Mouse (Mus musculus) midbrain, embryonic 12.5 days (tissue): ENCODE results near the gene Trim34b. TPM values are rescaled to one million over a fixed set of nuclear protein-coding genes. Genes with fewer than 3 reads are reported as not detected.
"Not testable (repeated sequence)": the region's sequence is repeated elsewhere in the genome, so short reads cannot be mapped to it uniquely, and the experiment has no call there.

Experiments
- ATAC-seq: fragments of 200-750 bp; cut with Nextera tagmentation; 2 replicates; pipeline ENCODE4 v1.8.0; 2017; ENCODE audit warnings: low read depth, moderate TSS enrichment, moderate library complexity; ENCODE audit not compliant: low FRiP score
- H3K27ac ChIP-seq: fragments of 300-500 bp; sonication (generic); replicated peaks from 2 replicates; pipeline ENCODE4 v1.5.1; 2016; ENCODE audit warnings: mild to moderate bottlenecking
- H3K27me3 ChIP-seq: fragments of 300-500 bp; sonication (generic); 2 replicates; pipeline ENCODE4 v1.6.1; 2016; ENCODE audit warnings: mild to moderate bottlenecking
- H3K36me3 ChIP-seq: fragments of 300-500 bp; sonication (generic); 2 replicates; pipeline ENCODE4 v1.6.1; 2016
- H3K4me1 ChIP-seq: fragments of 300-500 bp; sonication (generic); 2 replicates; pipeline ENCODE4 v1.6.1; 2016
- H3K4me2 ChIP-seq: fragments of 300-500 bp; sonication (generic); replicated peaks from 2 replicates; pipeline ENCODE4 v1.6.1; 2016; ENCODE audit warnings: mild to moderate bottlenecking, moderate library complexity
- H3K4me3 ChIP-seq: fragments of 300-500 bp; sonication (generic); 2 replicates; pipeline ENCODE4 v1.5.1; 2016; ENCODE audit warnings: mild to moderate bottlenecking
- H3K9ac ChIP-seq: fragments of 300-500 bp; sonication (generic); replicated peaks from 2 replicates; pipeline ENCODE4 v1.6.1; 2016; ENCODE audit warnings: mild to moderate bottlenecking, moderate library complexity
- H3K9me3 ChIP-seq: fragments of 300-500 bp; sonication (generic); 2 replicates; pipeline ENCODE4 v1.6.1; 2016; ENCODE audit warnings: mild to moderate bottlenecking
- WGBS: fragments of 180-500 bp; shearing (Covaris S2); methylation state at CpG from one replicate; pipeline ENCODE4 v1.1.7; 2016; 5-methylcytosine and 5-hydroxymethylcytosine counted together
- polyA plus RNA-seq: library from polyadenylated mRNA; unstranded; fragments of >200 nt; fragmentation: Nextera tagmentation; extraction: Ambion mirVana; gene quantifications from 2 replicates; pipeline ENCODE4 v1.2.1, GENCODE M21; 2016

Gene Trim34b
- polyA plus RNA-seq = not detected in 2 replicates

GRCm38 (mm10) chr7:104329171-104329570 lies at the start of gene Trim34b:
Gene Trim34b, plus strand, starts transcription at chr7:104329471.
- not testable (repeated sequence) for H3K4me2 ChIP-seq, H3K36me3 ChIP-seq, ATAC-seq, H3K4me1 ChIP-seq, H3K9ac ChIP-seq, H3K4me3 ChIP-seq, H3K9me3 ChIP-seq, H3K27me3 ChIP-seq, H3K27ac ChIP-seq
- WGBS = 95% methylated on average over 2 of the region's 2 CpGs

- not testable (repeated sequence) for H3K27ac ChIP-seq, H3K4me2 ChIP-seq, H3K4me1 ChIP-seq, H3K4me3 ChIP-seq, H3K9me3 ChIP-seq, H3K36me3 ChIP-seq, ATAC-seq, H3K9ac ChIP-seq, H3K27me3 ChIP-seq
- WGBS = 39% methylated on average over 14 of the region's 14 CpGs
Observed at GRCm38 (mm10) chr7:104287576-104288443, 41.5 kb upstream of the Trim34b start, which contains the start of gene Trim5. Gene Trim5, minus strand, starts transcription at chr7:104288094.

GRCm38 (mm10) chr7:104290641-104291040 lies 38.6 kb upstream of the Trim34b start:
- Histone ChIP-seq H3K4me3 (no peak overlapping the region), H3K4me1 (no peaks in the 10 kb centered on the region), H3K36me3 (no peaks in the 10 kb centered on the region), H3K27me3 (no peaks in the 10 kb centered on the region), H3K27ac (no peak overlapping the region), H3K9ac (no peak overlapping the region), H3K9me3 (no peaks in the 10 kb centered on the region), H3K4me2 (no peak overlapping the region)
- no peak for ATAC-seq
- 98% methylated on average over 1 of the region's 1 CpGs for WGBS

DNA sequence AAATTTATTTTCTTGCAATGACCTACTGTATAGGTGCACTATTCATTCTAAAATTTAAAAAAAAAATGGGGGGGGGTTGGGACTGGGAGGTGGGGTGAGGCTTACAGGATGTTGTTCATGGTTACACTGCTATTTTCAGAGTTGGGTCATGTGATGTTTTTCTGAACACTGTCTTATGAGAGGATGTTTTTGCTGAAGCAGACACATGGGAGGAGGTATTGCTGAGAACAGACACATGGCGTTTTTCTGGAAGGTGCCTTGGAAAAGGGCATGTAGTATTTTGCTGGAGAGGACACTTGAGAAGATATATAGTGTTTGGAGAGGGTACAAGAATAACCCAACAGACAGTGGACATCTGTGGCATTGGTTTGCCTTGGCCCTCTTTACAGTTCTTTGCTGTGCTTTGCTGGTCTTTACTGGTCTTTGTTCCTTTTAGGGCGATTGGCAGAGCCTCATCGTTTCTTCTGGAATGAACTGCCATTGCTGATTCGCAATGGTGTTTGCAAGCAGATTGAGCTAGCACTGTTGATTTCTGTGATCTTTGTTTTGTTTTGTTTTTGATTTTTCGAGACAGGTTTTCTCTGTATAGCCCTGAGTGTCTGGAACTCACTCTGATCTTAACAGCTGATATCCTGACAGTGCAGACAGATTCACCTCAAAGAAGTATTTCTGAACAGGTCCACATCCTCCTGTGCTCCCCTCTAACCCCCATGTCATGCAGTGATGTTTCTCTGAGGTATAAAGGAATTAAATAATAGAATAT lies 37.5 kb upstream of the Trim34b start:
- no peaks in the 10 kb centered on the region for H3K27me3 ChIP-seq
- no peaks in the 10 kb centered on the region for H3K36me3 ChIP-seq
- H3K4me1 ChIP-seq = no peaks in the 10 kb centered on the region
- no peak overlapping the region for H3K9ac ChIP-seq
- ATAC-seq = no peak
- H3K4me2 ChIP-seq = no peak overlapping the region
- no peaks in the 10 kb centered on the region for H3K9me3 ChIP-seq
- WGBS = 88% methylated on average over 5 of the region's 5 CpGs
- H3K4me3 ChIP-seq = no peak overlapping the region
- H3K27ac ChIP-seq = no peak overlapping the region

DNA sequence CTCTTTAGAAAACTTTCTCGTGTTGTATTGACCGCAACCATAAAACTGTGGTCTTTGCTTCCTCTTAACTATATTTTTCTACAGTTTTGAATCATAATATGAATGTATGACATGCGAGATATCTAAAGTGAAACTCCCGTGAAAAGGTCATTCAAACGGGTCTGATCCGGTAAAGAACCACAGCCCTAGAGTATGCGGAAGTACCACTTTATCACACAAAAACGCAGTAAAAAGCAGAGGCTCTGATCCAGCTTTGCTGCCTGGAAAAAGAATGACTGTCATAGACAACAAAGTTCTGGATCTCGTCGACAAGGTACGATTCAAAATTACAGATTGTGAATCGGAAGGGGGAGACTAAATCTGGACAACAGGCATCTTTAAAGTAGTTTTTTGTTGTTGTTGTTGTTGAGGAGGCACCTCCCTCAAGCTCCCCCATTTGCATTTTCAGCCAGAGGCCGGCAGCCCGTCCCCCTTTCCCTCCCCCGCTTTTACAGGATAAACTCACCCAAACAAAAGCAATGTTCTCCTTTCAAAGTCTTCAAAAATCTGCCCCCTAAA lies 14.4 kb upstream of the Trim34b start:
- no peak overlapping the region for H3K9ac ChIP-seq
- no peak for ATAC-seq
- H3K36me3 ChIP-seq = no peaks in the 10 kb centered on the region
- H3K4me3 ChIP-seq = peak overlapping the region; percentile 13
- no peaks in the 10 kb centered on the region for H3K27me3 ChIP-seq
- no peaks in the 10 kb centered on the region for H3K9me3 ChIP-seq
- H3K4me1 ChIP-seq = no peaks in the 10 kb centered on the region
- H3K27ac ChIP-seq = no peak overlapping the region
- 17% methylated on average over 15 of the region's 15 CpGs for WGBS
- H3K4me2 ChIP-seq = peak overlapping the region; percentile 35

DNA sequence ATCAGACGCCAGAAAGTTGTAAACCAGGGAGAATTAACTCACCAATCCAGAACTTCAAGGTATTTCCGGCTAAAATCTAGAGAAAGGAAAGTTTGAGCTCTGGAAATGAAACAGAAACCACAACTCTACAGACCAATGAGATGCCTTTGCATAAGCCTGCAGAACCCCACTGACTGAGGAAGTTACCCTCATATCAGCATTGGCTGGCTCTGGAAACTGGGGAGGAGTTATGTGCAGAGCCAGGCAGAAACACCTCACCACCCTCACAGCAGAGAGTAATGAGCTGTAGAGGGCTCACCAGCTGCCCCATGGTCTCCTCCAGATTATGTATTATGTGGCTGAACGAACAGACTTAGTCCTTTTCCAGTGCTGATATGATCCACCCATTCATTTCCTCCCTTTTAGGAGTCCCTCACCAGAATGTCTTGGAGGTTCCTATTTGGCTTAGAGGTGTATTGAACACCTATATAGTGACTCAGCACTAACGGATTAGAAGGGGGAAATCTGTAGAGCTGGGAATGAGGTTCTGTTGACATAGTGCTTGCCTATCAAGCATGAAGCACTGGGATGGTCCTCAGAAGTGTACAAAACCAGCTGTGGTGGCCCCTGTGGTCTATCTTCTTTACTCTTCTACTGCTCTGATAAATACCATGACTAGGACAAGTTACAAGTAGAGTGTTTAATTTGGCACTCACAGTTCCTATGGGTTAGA lies 13.7 kb upstream of the Trim34b start, which contains the start of gene Trim12a:
Trim12a (minus strand) TSS at position 98 of the 712 bp plus-strand sequence.
- Histone ChIP-seq H3K4me2 (peak within 1 kb of the TSS; percentile 35), H3K4me3 (peak within 1 kb of the TSS; percentile 13)
- H3K9ac ChIP-seq, H3K4me1 ChIP-seq, H3K27ac ChIP-seq, H3K27me3 ChIP-seq, H3K36me3 ChIP-seq, H3K9me3 ChIP-seq: not testable (repeated sequence)
- peak; percentile 62; the same call in 1 of the 2 replicates for ATAC-seq
- WGBS = 29% methylated on average over 4 of the region's 4 CpGs

DNA sequence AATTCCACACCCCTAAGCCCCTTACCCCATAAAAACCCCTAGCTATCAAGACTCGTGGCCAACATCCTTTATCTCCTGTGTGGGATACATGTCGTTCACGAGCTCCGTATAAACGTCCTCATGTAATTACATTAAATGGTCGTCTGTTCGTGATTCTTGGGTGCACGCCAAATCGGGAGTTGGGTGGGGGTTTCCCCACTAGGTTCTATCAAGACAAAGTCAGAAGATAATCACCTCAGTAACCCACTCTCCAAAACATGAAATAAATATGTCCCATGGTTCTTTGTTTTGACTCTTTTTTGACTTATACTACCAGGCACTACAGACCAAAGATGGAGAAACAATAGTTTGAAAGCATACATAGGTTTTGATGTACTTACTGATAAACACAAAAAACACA lies 7.2 kb upstream of the Trim34b start:
- Histone ChIP-seq H3K9ac (no peak overlapping the region), H3K4me2 (no peak overlapping the region), H3K9me3 (no peaks in the 10 kb centered on the region), H3K4me1 (no peaks in the 10 kb centered on the region), H3K27me3 (no peaks in the 10 kb centered on the region), H3K36me3 (no peaks in the 10 kb centered on the region), H3K27ac (no peak overlapping the region), H3K4me3 (no peak overlapping the region)
- 91% methylated on average over 9 of the region's 9 CpGs for WGBS
- no peak for ATAC-seq

DNA sequence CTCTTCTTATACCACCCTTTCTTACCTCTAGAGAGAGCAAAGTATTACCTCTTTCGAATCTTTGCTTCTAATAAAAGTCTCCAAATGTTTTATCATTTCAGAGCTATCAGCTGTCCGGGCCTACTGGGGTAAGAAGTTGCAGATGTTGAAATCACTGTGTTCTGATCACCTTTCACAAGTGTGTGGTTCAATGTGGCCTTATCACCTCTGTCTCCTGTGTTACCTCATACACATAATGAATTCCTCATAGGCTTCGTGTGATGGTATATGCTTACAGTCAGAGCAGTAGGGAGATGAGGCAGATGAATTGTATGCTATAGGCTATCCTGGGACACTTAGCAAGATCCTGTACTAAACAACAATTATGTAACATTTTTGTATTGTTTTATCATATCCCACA lies 6.3 kb downstream of the Trim34b start:
- H3K9me3 ChIP-seq, H3K27me3 ChIP-seq, H3K4me2 ChIP-seq, H3K4me3 ChIP-seq, ATAC-seq, H3K27ac ChIP-seq, H3K4me1 ChIP-seq, H3K36me3 ChIP-seq, H3K9ac ChIP-seq: not testable (repeated sequence)
- WGBS = 88% methylated on average over 3 of the region's 3 CpGs

DNA sequence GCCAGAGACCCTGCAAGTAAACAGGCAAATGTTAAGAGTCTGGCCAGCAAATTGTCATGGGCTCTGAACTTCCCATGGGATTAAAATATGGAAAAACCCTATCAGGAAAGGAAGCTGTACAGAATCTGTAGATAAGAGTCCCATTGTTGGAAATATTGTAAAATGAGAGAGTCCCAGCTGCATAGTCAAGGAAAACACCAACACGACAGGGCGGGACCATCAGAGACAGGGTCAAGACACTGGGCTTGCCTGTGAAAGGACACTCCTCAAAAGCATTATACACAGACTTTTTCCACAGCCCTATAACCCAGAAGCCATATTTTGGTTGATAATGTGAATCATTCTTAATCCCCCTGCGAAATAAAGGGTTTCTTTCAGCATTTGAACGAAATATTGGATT lies 11.5 kb downstream of the Trim34b start:
- ATAC-seq, H3K27me3 ChIP-seq, H3K27ac ChIP-seq, H3K9me3 ChIP-seq, H3K4me3 ChIP-seq, H3K36me3 ChIP-seq, H3K4me2 ChIP-seq, H3K4me1 ChIP-seq, H3K9ac ChIP-seq: not testable (repeated sequence)
- 83% methylated on average over 4 of the region's 4 CpGs for WGBS

GRCm38 (mm10) chr7:104348043-104348442 lies 18.8 kb downstream of the Trim34b start:
- not testable (repeated sequence) for H3K9me3 ChIP-seq, ATAC-seq, H3K4me2 ChIP-seq, H3K27me3 ChIP-seq, H3K4me1 ChIP-seq, H3K36me3 ChIP-seq, H3K9ac ChIP-seq, H3K27ac ChIP-seq, H3K4me3 ChIP-seq
- 87% methylated on average over 4 of the region's 4 CpGs for WGBS

DNA sequence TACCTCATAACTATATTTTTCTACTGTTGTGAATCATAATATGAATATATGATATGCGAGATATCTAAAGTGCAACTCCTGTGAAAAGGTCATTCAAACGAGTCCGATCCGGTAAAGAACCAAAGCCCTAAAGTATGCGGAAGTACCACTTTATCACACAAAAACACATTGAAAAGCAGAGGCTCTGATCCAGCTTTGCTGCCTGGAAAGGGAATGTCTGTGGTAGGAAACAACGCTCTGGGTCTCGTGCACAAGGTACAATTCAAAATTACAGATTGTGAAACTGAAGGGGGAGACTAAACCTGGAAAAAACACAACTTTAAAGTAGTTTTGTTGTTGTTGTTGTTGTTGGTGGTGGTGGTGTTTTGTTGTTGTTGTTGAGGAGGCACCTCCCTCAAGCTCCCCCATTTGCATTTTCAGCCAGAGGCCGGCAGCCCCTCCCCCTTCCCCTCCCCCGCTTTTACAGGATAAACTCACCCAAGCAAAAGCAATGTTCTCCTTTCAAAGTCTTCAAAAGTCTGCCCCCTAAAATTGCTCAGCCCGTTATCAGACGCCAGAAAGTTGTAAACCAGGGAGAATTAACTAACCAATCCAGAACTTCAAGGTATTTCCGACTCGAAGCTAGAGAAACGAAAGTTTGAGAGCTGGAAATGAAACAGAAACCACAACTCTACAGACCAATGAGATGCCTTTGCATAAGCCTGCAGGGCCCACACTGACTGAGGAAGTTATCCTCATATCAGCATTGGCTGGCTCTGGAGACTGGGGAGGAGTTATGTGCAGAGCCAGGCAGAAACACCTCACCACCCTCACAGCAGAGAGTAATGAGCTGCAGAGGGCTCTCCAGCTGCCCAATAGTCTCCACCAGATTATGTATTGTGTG lies 23.7 kb downstream of the Trim34b start, which contains the start of gene Trim12c:
Trim12c (minus strand) TSS at position 646 of the 883 bp plus-strand sequence.
- Histone ChIP-seq H3K4me1 (0 out of 2 replicates have a peak, but pooled peaks cover 2% of the 10 kb centered on the region), H3K4me2 (peak within 1 kb of the TSS; percentile 40), H3K9ac (no peak within 1 kb of the TSS), H3K4me3 (peak within 1 kb of the TSS; percentile 29), H3K27ac (no peak within 1 kb of the TSS), H3K9me3 (no peaks in the 10 kb centered on the region), H3K36me3 (no peaks in the 10 kb centered on the region), H3K27me3 (no peaks in the 10 kb centered on the region)
- 9% methylated on average over 14 of the region's 14 CpGs for WGBS
- peak; percentile 93 for ATAC-seq
